In genomic region chr6:145067679-145068078, GRCm38 (mm10) we compare ENCODE assay signal across 24 mouse cellular contexts. TPM values are rescaled to one million over a fixed set of nuclear protein-coding genes. Genes with fewer than 3 reads are reported as not detected.
"Had no signal": no experiment of that assay in that cellular context is flagged by ENCODE, and none has a peak within 500 bp of the region (broad histone marks: within the 10 kb centered on the region; RNA-seq: fewer than 3 reads in every experiment).

No protein-coding gene starts in this region.

- H3K27me3 ChIP-seq: limb, embryonic 12.5 days; limb, embryonic 15.5 days; lung, embryonic 15.5 days; midbrain, embryonic 13.5 days; neural tube, embryonic 13.5 days had no signal

- H3K9ac ChIP-seq: kidney, embryonic 15.5 days; limb, embryonic 12.5 days; limb, embryonic 15.5 days; liver, embryonic 14.5 days; lung, embryonic 15.5 days; midbrain, embryonic 13.5 days; neural tube, embryonic 13.5 days had no signal

- H3K9me3 ChIP-seq: kidney, embryonic 15.5 days; limb, embryonic 12.5 days; limb, embryonic 15.5 days; lung, embryonic 15.5 days; midbrain, embryonic 13.5 days; neural tube, embryonic 13.5 days had no signal

- H3K36me3 ChIP-seq: kidney, embryonic 15.5 days; limb, embryonic 12.5 days; limb, embryonic 15.5 days; lung, embryonic 15.5 days; midbrain, embryonic 13.5 days; neural tube, embryonic 13.5 days had no signal

- ATAC-seq: intestine, postnatal 0 days; midbrain, embryonic 13.5 days; midbrain, embryonic 16.5 days had no signal

- H3K4me3 ChIP-seq: kidney, embryonic 15.5 days; limb, embryonic 12.5 days; limb, embryonic 15.5 days; lung, embryonic 15.5 days; megakaryocyte, embryonic 14.5 days; midbrain, embryonic 13.5 days; myocyte; neural tube, embryonic 13.5 days had no signal

- DNase-seq: kidney, adult 2 months; kidney, postnatal 14 days; kidney, postnatal 4 days; left cerebral cortex, postnatal 4 days; lung, adult 18-20 months; lung, postnatal 10 days; lung, postnatal 36 days; retina, postnatal 1 day; right cerebral cortex, postnatal 25 days; thymus, adult 18-20 months; thymus, postnatal 36 days had no signal

- H3K4me1 ChIP-seq: limb, embryonic 12.5 days; limb, embryonic 15.5 days; lung, embryonic 15.5 days; midbrain, embryonic 13.5 days; neural tube, embryonic 13.5 days had no signal

- H3K4me2 ChIP-seq: kidney, embryonic 15.5 days; limb, embryonic 12.5 days; limb, embryonic 15.5 days; lung, embryonic 15.5 days; midbrain, embryonic 13.5 days; neural tube, embryonic 13.5 days had no signal

- H3K27ac ChIP-seq: kidney, embryonic 15.5 days; limb, embryonic 12.5 days; limb, embryonic 15.5 days; liver, embryonic 14.5 days; lung, embryonic 15.5 days; midbrain, embryonic 13.5 days; neural tube, embryonic 13.5 days had no signal

RNA-seq across cellular contexts. Expression of gene Bcat1, which starts 8.3 kb away (rescaled TPM):
- total RNA-seq: monocyte, adult 5-6 weeks; neutrophil, adult 5-6 weeks had no signal
